Mouse (Mus musculus): ENCODE measurements at regions not wholly inside any gene's neighbourhood (a gene's known extent, or its start where the extent isn't known, plus 50 kb on each side); places are given as distances from the start of the nearest gene placed in this dataset.

DNA sequence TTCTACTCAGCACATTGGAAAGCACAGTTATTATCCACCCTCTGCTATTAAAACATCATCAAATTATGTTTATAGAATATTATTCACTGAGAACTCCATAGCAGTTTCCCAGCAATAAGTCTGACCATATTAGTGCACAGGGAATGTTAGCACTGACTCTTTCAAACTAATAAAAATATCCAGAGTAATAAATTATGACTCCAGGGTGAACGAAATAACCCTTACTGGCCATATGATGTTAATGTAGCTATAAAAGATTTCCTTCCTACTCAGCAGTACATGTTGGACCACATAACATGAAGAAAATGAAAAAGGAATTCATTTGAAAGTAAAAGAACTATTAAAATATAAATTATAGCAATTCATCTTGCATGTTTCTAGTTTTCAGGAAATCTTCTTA, 693.0 kb upstream of the Adgrl3 start:
- Histone ChIP-seq H3K4me2 (replicated peaks) (no peak overlapping the region), H3K9me3 (no peaks in the 10 kb centered on the region), H3K4me1 (no peaks in the 10 kb centered on the region), H3K4me3 (no peak overlapping the region), H3K36me3 (no peaks in the 10 kb centered on the region), H3K27me3 (no peaks in the 10 kb centered on the region), H3K9ac (replicated peaks) (no peak overlapping the region), H3K27ac (replicated peaks) (no peak overlapping the region)
- no peak for ATAC-seq (replicated peaks)
- 96% methylated on average over 1 of the region's 1 CpGs for WGBS

DNA sequence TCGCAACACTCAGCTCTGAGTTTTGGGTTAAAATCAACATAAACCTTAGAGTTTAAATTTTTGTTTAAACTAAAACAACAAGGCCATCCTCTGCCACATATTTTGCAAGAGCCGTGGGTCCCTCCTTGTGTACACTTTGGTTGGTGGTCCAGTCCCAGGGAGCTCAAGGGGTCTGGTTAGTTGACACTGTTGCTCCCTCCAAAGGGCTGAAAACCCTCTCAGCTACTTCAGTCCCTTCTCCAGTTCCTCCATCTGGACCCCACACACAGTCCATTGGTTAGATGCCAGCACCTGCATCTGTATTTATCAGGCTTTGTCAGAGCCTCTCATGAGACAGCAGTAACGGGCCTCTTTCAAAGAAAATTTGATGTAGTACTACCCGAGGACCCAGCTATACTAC, 674.8 kb upstream of the Adgrl3 start:
- Histone ChIP-seq H3K4me3 (no peak overlapping the region), H3K4me1 (no peaks in the 10 kb centered on the region), H3K27me3 (no peaks in the 10 kb centered on the region), H3K27ac (replicated peaks) (no peak overlapping the region), H3K36me3 (no peaks in the 10 kb centered on the region), H3K9ac (replicated peaks) (no peak overlapping the region), H3K9me3 (no peaks in the 10 kb centered on the region), H3K4me2 (replicated peaks) (no peak overlapping the region)
- no peak for ATAC-seq (replicated peaks)
- WGBS, result 80% methylated on average over 4 of the region's 4 CpGs

DNA sequence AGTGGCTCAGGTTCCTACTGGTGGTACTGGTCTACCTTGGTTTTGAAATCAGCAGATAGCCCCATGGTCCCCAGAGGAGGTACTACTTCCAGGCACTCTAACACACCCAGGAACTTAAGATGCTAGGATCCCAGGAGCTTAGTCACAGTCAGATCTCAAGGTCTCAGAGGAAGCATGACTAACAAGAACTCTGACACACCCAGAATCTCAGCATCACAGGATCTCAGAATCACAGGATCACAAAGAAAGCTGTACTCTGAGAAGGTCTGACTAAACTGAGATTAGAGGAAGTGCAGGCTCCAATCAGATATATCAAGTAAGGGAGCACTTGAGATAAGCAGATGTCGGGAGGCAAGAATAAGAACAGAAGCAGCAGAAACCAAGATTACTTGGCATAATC, 661.7 kb upstream of the Adgrl3 start:
- Histone ChIP-seq H3K27ac (replicated peaks) (no peak overlapping the region), H3K36me3 (no peaks in the 10 kb centered on the region), H3K27me3 (no peaks in the 10 kb centered on the region), H3K4me3 (no peak overlapping the region), H3K9me3 (no peaks in the 10 kb centered on the region), H3K4me2 (replicated peaks) (no peak overlapping the region), H3K4me1 (no peaks in the 10 kb centered on the region), H3K9ac (replicated peaks) (no peak overlapping the region)
- no peak for ATAC-seq (replicated peaks)
- 98% methylated on average over 1 of the region's 1 CpGs for WGBS

DNA sequence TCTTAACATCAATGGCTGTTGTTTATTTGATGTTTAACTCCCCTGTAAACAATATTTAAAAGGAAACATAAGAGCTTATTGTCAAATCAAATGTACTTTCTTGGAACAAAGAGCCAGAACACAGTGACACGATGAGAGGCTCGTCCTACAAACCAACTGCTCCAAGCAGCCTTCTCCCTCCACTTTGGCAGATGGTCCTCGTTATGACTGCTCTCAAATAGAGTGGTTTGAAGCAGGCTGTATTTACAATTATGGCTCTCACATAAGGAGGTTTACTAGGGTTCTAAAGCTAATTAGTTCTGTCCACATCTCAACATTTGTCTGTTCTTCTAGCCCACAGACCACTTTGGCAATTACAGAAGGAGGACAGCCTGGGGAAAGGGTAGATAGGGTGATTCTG, 626.3 kb upstream of the Adgrl3 start:
- ATAC-seq (replicated peaks), result peak; percentile 91

DNA sequence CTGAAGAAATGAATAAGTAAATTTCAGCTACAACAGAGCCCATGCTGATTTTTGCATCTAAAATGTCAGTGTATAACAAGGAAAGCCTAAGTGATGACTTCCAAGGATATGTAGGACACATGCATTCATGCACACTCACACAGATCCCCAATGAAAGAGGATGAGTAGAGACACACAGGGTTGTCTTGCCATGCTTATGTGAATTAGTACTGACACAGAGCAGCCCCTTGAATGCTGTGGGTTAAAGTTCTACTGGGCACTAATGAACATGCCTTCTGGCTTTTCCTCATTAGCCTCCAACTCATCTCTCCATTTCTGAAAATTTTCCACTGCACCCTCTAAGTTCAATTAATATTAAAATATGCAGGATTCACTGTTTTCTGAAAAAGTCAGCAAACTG, 617.3 kb upstream of the Adgrl3 start:
- H3K27ac ChIP-seq (replicated peaks), result no peak overlapping the region
- H3K36me3 ChIP-seq, result no peaks in the 10 kb centered on the region
- no peaks in the 10 kb centered on the region for H3K9me3 ChIP-seq
- H3K4me1 ChIP-seq, result no peaks in the 10 kb centered on the region
- no peak overlapping the region for H3K9ac ChIP-seq (replicated peaks)
- H3K27me3 ChIP-seq, result no peaks in the 10 kb centered on the region
- no peak for ATAC-seq (replicated peaks)
- H3K4me3 ChIP-seq, result no peak overlapping the region
- H3K4me2 ChIP-seq (replicated peaks), result no peak overlapping the region

More for the DNA sequence above, 626.3 kb upstream of the Adgrl3 start:
- no peak overlapping the region for H3K4me3 ChIP-seq
- H3K9ac ChIP-seq (replicated peaks), result no peak overlapping the region
- no peaks in the 10 kb centered on the region for H3K27me3 ChIP-seq
- no peak overlapping the region for H3K27ac ChIP-seq (replicated peaks)
- no peaks in the 10 kb centered on the region for H3K9me3 ChIP-seq
- 8% methylated on average over 3 of the region's 3 CpGs for WGBS
- H3K4me2 ChIP-seq (replicated peaks), result no peak overlapping the region
- H3K4me1 ChIP-seq, result no peaks in the 10 kb centered on the region
- no peaks in the 10 kb centered on the region for H3K36me3 ChIP-seq

DNA sequence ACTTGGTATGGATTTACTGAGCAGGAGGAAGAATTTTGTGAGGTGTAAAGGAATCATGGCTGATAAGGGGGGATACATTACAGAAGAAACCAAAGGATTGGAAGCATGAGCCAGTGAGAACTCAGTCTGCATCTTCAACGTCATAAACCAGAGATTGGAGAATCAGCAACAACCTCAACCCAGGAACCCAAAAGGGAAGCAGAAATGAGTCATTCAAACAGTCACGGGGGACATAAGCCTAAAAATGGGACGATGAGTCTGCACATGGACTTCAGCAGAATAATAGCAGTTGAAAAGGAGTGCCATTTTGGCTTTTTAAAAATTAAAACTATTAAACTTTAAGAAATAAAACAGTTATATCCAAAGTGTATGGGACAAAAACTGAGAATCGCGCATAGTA, 603.8 kb upstream of the Adgrl3 start:
- Histone ChIP-seq H3K4me1 (no peaks in the 10 kb centered on the region), H3K27me3 (no peaks in the 10 kb centered on the region), H3K4me3 (no peak overlapping the region), H3K9ac (replicated peaks) (no peak overlapping the region), H3K27ac (replicated peaks) (no peak overlapping the region), H3K4me2 (replicated peaks) (no peak overlapping the region), H3K36me3 (no peaks in the 10 kb centered on the region), H3K9me3 (no peaks in the 10 kb centered on the region)
- 92% methylated on average over 5 of the region's 5 CpGs for WGBS
- ATAC-seq (replicated peaks), result no peak
